Mouse (Mus musculus) urinary bladder, adult 2 months (tissue): ENCODE data around the gene Ppfibp1. TPM values are rescaled to one million over a fixed set of nuclear protein-coding genes. Genes with fewer than 3 reads are reported as not detected.

ENCODE experiments used
- DNase-seq: peaks from one replicate; pipeline ENCODE4 v3.0.0; 2022; ENCODE audit warnings: low spot score
- polyA plus RNA-seq: library from polyadenylated mRNA; depleted of rRNA; stranded (reverse); fragments of >200 nt; gene quantifications from 2 replicates; pipeline ENCODE4 v1.2.3, GENCODE M21; 2012

The Ppfibp1 gene
- polyA plus RNA-seq, 1 experiment, result 64.0 TPM

GRCm38 (mm10) chr6:146881896-146882770, 6.2 kb upstream of the Ppfibp1 start:
- no peak for DNase-seq

GRCm38 (mm10) chr6:146883426-146883825, 4.9 kb upstream of the Ppfibp1 start:
- no peak for DNase-seq

- no peak for DNase-seq
These were observed 4.1 kb upstream of the Ppfibp1 start for GRCm38 (mm10) chr6:146884171-146884570.

GRCm38 (mm10) chr6:146884851-146885250, 3.4 kb upstream of the Ppfibp1 start:
- DNase-seq, result no peak

GRCm38 (mm10) chr6:146888660-146889490, 588 bp downstream of the Ppfibp1 start:
- no peak for DNase-seq

- no peak for DNase-seq
These were observed 1.9 kb downstream of the Ppfibp1 start for GRCm38 (mm10) chr6:146890215-146890614.

GRCm38 (mm10) chr6:146890633-146891032, 2.3 kb downstream of the Ppfibp1 start:
- DNase-seq, result no peak

- DNase-seq, result no peak
These were observed 5.6 kb downstream of the Ppfibp1 start for GRCm38 (mm10) chr6:146893890-146894289.

- DNase-seq, result no peak
These were observed 10.4 kb downstream of the Ppfibp1 start for GRCm38 (mm10) chr6:146898709-146899108.

GRCm38 (mm10) chr6:146899647-146900046, 11.4 kb downstream of the Ppfibp1 start:
- no peak for DNase-seq

- no peak for DNase-seq
These were observed 13.6 kb downstream of the Ppfibp1 start for GRCm38 (mm10) chr6:146901929-146902328.

GRCm38 (mm10) chr6:146903632-146904031, 15.3 kb downstream of the Ppfibp1 start:
- no peak for DNase-seq

- DNase-seq, result no peak
These were observed 16.4 kb downstream of the Ppfibp1 start for GRCm38 (mm10) chr6:146904707-146905106.

- no peak for DNase-seq
These were observed 17.9 kb downstream of the Ppfibp1 start for GRCm38 (mm10) chr6:146906000-146906786.

GRCm38 (mm10) chr6:146907061-146907794, 18.9 kb downstream of the Ppfibp1 start:
- no peak for DNase-seq

GRCm38 (mm10) chr6:146907795-146908190, 19.5 kb downstream of the Ppfibp1 start:
- no peak for DNase-seq

- DNase-seq, result no peak
These were observed 20.5 kb downstream of the Ppfibp1 start for GRCm38 (mm10) chr6:146908801-146909200.

GRCm38 (mm10) chr6:146909725-146910489, 21.6 kb downstream of the Ppfibp1 start:
- no peak for DNase-seq

GRCm38 (mm10) chr6:146910801-146911200, 22.5 kb downstream of the Ppfibp1 start:
- no peak for DNase-seq

GRCm38 (mm10) chr6:146912835-146913488, 24.7 kb downstream of the Ppfibp1 start:
- DNase-seq, result no peak
